Mouse (Mus musculus) kidney, adult 2 months (tissue): ENCODE measurements around the gene Edc3. TPM values are rescaled to one million over a fixed set of nuclear protein-coding genes. Genes with fewer than 3 reads are reported as not detected.

Experiments used
- DNase-seq: peaks from one replicate; pipeline ENCODE4 v3.0.0; 2021
- H3K27ac ChIP-seq: fragments of 200-500 bp; 2 replicates; pipeline ENCODE4 v1.5.1; 2012; ENCODE audit warnings: low read depth, low read length, control low read depth, inconsistent platforms; ENCODE audit not compliant: insufficient read depth
- H3K27me3 ChIP-seq: fragments of 200-500 bp; replicated peaks from 2 replicates; pipeline ENCODE4 v1.6.1; 2012; ENCODE audit warnings: mild to moderate bottlenecking, moderate library complexity, low read length, inconsistent platforms; ENCODE audit not compliant: control insufficient read depth, insufficient read depth
- H3K36me3 ChIP-seq: fragments of 200-500 bp; 2 replicates; pipeline ENCODE4 v1.6.1; 2012; ENCODE audit warnings: mild to moderate bottlenecking, moderate library complexity, low read length, inconsistent platforms; ENCODE audit not compliant: control insufficient read depth, insufficient read depth
- H3K4me1 ChIP-seq: fragments of 200-500 bp; 2 replicates; pipeline ENCODE4 v1.6.1; 2011; ENCODE audit warnings: low read length; ENCODE audit not compliant: control insufficient read depth, insufficient read depth
- H3K4me3 ChIP-seq: fragments of 200-500 bp; 2 replicates; pipeline ENCODE4 v1.5.1; 2011; ENCODE audit warnings: mild to moderate bottlenecking, low read depth, low read length, control low read depth; ENCODE audit not compliant: insufficient read depth
- CTCF ChIP-seq: fragments of 200-500 bp; conservative IDR thresholded peaks from 2 replicates; pipeline ENCODE4 v1.5.1; 2011; ENCODE audit warnings: low read depth, mild to moderate bottlenecking, control low read depth, low read length, moderate library complexity, mixed read lengths; ENCODE audit not compliant: insufficient read depth, insufficient read length
- POLR2A ChIP-seq: fragments of 200-500 bp; IDR thresholded peaks from one replicate; pipeline ENCODE4 v1.6.1; 2011; ENCODE audit warnings: low read depth, low read length, control low read depth
- WGBS: fragments of 180-500 bp; shearing (Covaris S2); methylation state at CpG from one replicate; pipeline ENCODE4 v1.1.7; 2018; 5-methylcytosine and 5-hydroxymethylcytosine counted together
- polyA plus RNA-seq: library from polyadenylated mRNA; depleted of rRNA; stranded (reverse); fragments of >200 nt; gene quantifications from 2 replicates; pipeline ENCODE4 v1.2.3, GENCODE M21; 2012

Gene Edc3
- polyA plus RNA-seq, 1 experiment = 7.9 TPM

DNA sequence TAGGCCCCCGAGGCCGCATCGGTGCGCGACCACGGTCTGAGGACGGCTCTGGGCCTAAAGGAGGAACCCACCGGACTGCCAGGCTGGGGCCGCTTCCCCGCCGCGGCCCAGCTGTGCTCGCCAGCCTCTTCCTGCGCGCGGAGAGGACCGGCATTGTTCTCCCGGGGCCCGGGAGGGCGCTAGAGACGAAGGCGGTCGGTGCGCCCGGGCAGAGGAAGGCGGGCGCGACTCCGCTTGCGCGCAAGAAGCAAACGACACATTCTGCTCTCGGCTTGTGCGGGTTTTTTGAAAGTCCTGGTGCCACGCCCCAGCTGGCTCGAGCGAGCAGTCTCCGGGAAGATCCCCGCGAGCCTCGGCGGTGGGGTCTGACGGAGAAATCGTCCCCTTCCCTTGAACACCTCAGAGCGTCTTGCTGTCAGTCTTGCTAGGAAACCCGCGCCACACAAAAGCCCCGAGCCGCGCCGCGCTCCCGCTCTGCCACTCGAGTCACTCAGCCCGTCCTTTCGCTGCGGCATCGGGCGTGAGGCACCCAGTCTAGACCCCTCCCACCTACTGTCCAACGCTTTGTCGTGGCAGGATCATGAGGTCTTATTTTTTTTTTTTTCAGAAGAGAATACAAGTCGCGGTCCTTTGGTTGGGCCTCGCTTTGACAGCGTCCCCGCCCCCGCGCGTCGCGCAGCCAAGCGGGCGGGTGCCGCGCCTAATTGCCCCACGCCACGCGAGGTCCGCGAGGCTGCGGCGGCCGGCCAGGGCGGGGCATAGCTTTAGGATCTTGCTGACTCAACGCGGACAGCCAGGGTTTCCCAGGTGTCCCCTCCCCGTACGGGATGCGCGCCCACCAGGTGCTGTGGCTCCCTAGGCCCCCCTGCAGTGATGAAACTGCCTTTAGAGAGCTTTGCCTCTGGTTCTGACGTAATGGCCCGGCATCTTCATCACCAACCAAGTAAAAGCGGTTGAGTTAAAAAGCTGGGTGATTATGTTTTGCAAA, 57.3 kb downstream of the Edc3 start, which contains the start of gene Clk3:
Gene Clk3 (minus strand): TSS at position 497 of the 988 bp plus-strand sequence.
- WGBS = 1% methylated on average over 93 of the region's 93 CpGs
- Histone ChIP-seq H3K4me1 (peaks cover 25% of the 10 kb centered on the region), H3K36me3 (peaks cover under 1% of the 10 kb centered on the region; the same call in 1 of the 2 replicates), H3K27ac (peak within 1 kb of the TSS; percentile 99), H3K4me3 (peak within 1 kb of the TSS; percentile 96), H3K27me3 (no peaks in the 10 kb centered on the region)
- no peak for TF ChIP-seq CTCF
- TF ChIP-seq POLR2A = no peak
- DNase-seq = peak; percentile 82

DNA sequence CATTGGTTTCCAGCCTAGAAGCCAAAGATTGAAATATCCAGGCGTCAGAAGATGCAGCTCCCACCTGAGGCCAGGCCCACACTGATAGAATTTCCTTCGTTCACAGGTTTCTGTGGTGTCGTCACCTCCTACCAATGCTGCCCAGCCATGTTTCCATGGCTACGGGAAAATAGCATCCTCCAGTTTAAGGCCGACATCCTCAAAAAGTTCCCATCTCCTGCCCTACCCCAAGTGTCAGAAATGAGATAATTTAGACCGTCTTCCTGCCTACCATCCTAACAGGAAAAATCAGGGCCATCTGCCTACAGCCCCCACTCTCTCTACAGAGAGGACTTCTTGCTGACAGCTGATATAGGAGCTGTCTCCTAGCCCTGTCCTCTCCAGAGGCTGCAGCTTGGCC, 58.1 kb downstream of the Edc3 start:
- WGBS = 69% methylated on average over 6 of the region's 6 CpGs
- no peak for DNase-seq
- Histone ChIP-seq H3K4me1 (peaks cover 23% of the 10 kb centered on the region), H3K36me3 (no peaks in the 10 kb centered on the region), H3K27me3 (no peaks in the 10 kb centered on the region), H3K4me3 (no peak overlapping the region), H3K27ac (no peak overlapping the region)
- TF ChIP-seq POLR2A (no peak), CTCF (no peak)

DNA sequence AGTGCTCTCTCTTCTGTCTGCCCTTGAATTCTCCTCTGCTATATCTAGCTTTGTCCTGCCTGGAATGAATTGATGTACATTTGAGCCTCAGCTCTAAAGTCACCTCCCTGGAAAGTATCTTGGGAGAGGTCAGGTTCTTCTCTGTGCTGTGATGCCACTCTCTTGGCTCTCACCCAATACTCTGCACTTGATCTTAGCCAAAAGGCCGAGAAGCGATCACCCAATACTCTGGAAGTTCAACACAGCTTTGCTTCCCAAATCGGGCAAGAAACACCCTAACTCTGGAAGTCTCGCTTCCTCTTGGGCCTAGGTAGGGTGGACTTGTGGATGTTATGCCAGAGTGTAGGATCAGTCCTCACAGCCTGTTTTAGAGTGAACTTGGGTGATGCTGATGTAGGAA, 58.9 kb downstream of the Edc3 start:
- no peak overlapping the region for H3K27ac ChIP-seq

DNA sequence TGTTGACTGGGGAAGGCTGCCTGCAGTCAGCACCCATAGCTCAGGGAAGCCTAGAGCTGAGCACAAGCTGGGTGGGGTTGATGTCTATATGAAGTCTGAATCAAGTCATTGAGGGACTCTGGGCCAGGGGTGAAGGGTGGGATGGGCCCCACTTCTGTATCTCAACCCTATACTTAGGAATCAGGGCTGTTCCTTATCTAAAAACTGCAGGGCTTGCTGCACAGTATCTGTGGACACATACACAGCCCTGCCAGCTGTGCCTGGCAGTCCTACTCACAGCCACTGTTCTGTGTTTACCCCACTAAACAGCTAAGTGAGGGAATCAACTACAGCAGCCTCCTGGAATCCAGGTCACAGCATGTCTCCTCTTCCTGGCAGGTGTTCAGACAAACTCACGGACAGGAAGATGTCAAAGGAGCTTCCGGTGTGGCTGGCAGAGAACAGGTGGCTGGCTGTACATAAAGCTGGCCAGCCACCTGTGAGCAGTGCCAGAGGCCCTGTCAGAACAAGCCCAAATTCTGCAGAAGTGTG, 61.3 kb downstream of the Edc3 start:
- Histone ChIP-seq H3K36me3 (no peaks in the 10 kb centered on the region), H3K27me3 (no peaks in the 10 kb centered on the region), H3K27ac (no peak overlapping the region), H3K4me1 (no peaks in the 10 kb centered on the region), H3K4me3 (no peak overlapping the region)
- no peak for DNase-seq
- 50% methylated on average over 2 of the region's 2 CpGs for WGBS
- no peak for TF ChIP-seq POLR2A
- TF ChIP-seq CTCF = no peak

More for the DNA sequence above, 58.9 kb downstream of the Edc3 start:
- H3K4me3 ChIP-seq = no peak overlapping the region
- no peaks in the 10 kb centered on the region for H3K36me3 ChIP-seq
- H3K27me3 ChIP-seq = no peaks in the 10 kb centered on the region
- DNase-seq = no peak
- peaks cover 15% of the 10 kb centered on the region for H3K4me1 ChIP-seq
- 76% methylated on average over 4 of the region's 4 CpGs for WGBS
- TF ChIP-seq CTCF (no peak), POLR2A (no peak)

DNA sequence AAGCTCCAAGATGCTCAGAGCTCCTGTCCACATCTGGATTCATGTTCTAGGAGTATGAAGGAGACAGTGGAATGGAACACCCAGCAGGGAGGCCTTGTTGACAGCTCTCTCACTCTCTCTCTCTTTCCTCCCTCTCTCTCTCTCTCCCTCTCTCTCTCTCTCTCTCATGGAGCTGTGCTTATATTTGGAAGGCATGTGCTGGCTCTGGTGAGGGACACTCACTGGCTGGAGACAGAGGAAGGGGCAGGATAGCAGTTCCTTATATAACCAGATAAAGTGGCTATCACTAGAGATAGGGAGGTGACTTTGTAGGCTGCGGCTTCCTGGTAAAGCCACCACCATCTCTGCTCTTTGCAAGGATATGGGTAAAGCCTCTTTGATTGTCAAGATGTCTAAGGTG, 61.9 kb downstream of the Edc3 start:
- Histone ChIP-seq H3K4me1 (no peaks in the 10 kb centered on the region), H3K27me3 (no peaks in the 10 kb centered on the region), H3K4me3 (no peak overlapping the region), H3K36me3 (no peaks in the 10 kb centered on the region), H3K27ac (no peak overlapping the region)
- 94% methylated on average over 1 of the region's 1 CpGs for WGBS
- TF ChIP-seq POLR2A (no peak), CTCF (no peak)
- no peak for DNase-seq

DNA sequence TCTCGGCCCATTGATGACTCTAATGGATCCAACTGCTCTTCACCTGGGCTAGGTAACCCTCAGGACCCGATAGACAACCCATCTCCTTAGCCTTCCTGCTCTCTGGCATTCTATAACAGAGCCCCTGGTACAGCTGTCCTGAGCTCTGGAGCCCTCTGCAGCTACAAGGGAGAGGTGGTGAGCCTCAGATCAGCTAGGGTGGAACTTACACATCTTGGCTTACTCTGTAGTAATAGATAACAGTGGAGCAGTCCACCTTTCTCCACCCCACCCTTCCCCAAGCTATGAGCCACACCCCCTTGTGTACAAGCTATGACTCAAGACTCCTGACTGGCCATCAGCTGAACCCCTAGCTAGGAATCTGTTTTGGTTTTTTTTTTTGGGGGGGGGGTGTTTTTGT, 62.5 kb downstream of the Edc3 start:
- no peak for TF ChIP-seq POLR2A
- no peak for TF ChIP-seq CTCF
- DNase-seq = no peak
- no peaks in the 10 kb centered on the region for H3K4me1 ChIP-seq
- no peak overlapping the region for H3K4me3 ChIP-seq
- H3K27ac ChIP-seq = no peak overlapping the region
- no peaks in the 10 kb centered on the region for H3K27me3 ChIP-seq
- H3K36me3 ChIP-seq = no peaks in the 10 kb centered on the region
- WGBS = 92% methylated on average over 2 of the region's 2 CpGs

DNA sequence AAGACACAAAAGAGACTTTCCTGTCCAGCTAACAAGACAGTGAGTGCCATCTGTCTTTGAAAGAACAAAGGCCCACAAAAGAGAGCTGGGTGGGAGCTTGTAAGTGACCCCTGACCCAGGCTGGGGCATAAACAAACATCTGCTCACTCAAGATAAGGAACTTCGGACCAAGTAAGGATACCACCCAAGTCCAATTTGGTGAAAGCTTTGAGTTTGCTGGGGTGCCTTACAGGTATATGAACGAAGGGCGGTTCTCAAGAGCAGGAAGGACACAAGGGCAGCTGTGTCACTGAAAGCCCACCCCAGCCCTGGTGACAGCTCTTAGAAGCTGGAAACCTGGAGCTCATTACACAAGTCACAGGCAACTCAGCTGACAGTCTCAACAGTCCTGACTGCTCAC, 65.4 kb downstream of the Edc3 start:
- TF ChIP-seq CTCF = no peak
- TF ChIP-seq POLR2A = no peak
- 77% methylated on average over 3 of the region's 3 CpGs for WGBS
- H3K27me3 ChIP-seq = no peaks in the 10 kb centered on the region
- H3K27ac ChIP-seq = no peak overlapping the region
- no peaks in the 10 kb centered on the region for H3K4me1 ChIP-seq
- no peaks in the 10 kb centered on the region for H3K36me3 ChIP-seq
- DNase-seq = no peak
- H3K4me3 ChIP-seq = no peak overlapping the region
